Mouse (Mus musculus) layer of hippocampus, adult 18-20 months (tissue): ENCODE measurements around the gene Cyp4a30b. TPM values are rescaled to one million over a fixed set of nuclear protein-coding genes. Genes with fewer than 3 reads are reported as not detected.
A peak's percentile ranks its signal among the peaks of the same experiment; 100 is the strongest.
"Not testable (repeated sequence)": the region's sequence is repeated elsewhere in the genome, so short reads cannot be mapped to it uniquely, and the experiment has no call there.

Source experiments
- DNase-seq, 2 experiments: peaks; one replicate each; pipeline ENCODE4 v3.0.0; 2022; ENCODE audit warnings: low spot score in 2 of 2
- long read RNA-seq: library from polyadenylated mRNA; stranded (forward); transcript quantifications from one replicate; pipeline ENCODE4 v2.0.0, GENCODE M21; 2021
- total RNA-seq, 2 experiments: library from RNA; stranded (reverse); gene quantifications; 2 replicates each; pipeline ENCODE4 v1.2.3; 2021

Cyp4a30b gene
- total RNA-seq: not detected
- long read RNA-seq: 0 reads

DNA sequence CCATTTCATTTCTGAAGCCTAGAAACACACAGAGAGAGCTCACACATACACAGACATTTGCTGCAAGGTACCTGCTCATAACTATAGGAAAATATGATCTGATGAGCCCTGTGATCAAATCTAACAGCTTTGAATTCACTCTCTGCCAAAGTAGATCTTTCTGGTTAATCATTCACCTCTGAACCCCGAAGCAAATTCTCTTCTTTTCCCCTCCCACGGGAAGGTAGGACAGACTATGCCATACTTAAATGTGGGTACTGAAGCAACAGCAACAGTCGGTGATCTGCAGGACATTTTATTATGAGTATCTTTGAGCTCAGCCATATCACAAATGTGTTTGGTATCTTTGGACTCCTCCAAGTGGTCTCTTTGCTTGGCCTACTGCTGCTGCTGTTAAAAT lies at the start of gene Cyp4a30b:
Cyp4a30b (plus strand) TSS at position 301 of the 400 bp plus-strand sequence.
- DNase-seq: no peak

DNA sequence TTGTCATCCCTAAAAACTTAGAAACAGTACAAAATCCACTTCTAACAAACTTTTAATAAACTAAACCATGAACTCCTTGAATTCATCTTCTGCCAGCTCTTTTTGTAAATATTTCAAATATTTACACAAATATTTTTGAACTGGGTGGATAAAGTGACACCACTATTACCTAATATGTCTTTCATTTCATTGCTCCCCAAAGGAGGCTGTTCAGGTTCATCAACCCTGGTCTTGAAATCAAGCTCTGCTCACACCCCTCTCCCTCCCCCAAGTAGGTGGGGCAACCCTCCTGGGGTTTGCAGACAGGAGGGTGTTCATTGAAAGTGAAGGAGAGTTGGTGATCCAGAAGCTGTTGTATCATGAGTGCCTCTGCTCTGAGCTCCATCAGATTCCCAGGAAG lies 41.1 kb upstream of the Cyp4a30b start, which contains the start of gene Cyp4a12b:
Cyp4a12b (plus strand) TSS at position 301 of the 400 bp plus-strand sequence.
- DNase-seq: not testable (repeated sequence)

DNA sequence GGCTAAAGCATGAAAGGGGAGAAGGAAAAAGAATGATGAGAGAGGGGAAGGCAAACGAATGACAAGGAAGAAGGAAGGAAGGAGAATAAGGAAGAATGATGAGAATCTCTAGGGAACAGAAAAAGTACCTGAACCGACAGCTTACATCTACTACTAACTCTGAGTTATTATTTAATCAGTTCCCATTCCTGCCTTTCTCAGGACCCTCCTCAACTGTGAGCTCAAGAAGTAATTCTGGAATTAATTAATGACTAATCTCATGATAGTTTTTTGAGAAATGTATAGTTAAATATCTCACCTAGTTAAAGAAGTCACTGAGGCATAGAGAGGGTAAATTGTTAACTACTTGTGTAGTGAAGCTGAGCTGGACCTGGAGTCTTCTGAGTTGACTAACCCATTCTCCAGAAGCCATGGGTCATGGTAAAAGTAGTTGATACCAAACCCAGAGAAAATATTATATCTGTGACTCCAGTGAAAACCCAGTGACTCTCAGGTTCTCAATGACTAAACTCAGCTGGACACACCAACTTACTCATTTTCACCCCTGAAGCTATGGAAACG lies 1.7 kb upstream of the Cyp4a30b start:
- no peak for DNase-seq

DNA sequence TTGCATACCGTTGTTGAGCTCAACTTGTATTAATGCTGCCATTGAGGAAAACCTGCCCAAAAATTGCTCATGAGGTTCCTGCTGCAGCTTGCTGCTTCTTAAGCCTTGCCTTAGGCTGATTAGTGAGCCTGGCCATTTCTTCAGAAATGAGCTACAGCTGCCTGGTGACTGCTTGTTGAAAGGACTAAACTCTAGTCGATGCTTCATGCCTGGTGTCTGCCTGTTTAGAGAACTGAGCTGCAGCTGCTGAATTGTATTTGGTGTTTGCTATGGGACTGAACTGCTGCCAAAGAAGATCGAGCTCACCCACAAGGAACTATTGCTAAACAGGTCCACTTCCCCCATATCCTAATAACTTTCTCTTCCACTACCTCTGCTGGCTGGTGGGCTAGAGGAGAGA lies 21.2 kb downstream of the Cyp4a30b start:
- DNase-seq: not testable (repeated sequence)

DNA sequence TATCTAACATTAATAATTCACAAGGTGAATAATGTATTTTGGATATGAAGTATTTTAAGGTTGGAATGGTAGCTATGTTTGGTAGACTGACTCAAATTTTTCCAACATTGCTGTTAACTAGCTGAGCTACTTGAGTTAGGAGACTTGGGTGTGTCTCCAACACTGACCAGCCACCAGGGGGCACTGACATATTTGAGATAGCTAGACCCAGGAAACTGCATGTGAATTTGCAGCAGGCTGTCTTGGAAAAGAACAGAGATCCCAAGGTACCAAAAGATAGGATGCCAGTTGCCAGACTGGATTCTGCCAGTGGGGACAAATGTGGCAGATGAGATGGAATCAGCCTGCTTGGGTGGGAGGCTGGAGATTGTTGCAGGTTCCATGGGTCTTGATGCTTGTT lies 23.6 kb downstream of the Cyp4a30b start:
- peak in 1 of 2 experiments; percentile 2 for DNase-seq

DNA sequence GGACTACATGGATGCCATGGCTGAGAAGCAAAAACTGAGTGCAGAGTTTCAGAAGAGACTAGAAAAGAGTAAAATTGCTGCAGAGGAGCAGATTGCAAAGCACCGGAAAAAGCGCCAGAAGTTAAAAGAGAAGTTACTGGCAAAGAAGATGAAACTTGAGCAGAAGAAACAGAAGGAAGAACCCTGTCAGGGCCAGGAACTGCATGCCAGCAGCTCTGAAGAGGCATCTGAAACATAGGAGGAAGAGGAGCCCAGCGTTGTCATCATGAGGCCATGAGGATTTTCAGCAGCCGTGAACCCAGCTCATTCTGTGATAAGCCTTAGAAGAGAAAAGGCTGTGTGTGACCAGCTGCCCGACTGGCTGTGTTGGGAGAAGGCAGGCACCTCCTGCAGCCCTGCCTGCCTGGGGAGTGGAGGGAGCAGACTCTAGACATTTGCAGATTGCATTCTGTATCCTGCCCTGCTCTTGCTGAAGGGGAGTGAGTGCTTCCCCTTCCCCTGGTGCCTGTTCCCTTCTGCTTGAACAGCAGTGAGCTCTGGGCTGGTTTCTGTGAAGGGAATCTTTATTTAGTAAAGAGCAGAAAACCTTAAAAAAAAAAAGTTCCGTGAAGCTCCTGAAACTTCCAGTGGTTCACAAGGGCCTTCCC lies 28.7 kb downstream of the Cyp4a30b start:
- peak in 1 of 2 experiments; percentile 6 for DNase-seq

DNA sequence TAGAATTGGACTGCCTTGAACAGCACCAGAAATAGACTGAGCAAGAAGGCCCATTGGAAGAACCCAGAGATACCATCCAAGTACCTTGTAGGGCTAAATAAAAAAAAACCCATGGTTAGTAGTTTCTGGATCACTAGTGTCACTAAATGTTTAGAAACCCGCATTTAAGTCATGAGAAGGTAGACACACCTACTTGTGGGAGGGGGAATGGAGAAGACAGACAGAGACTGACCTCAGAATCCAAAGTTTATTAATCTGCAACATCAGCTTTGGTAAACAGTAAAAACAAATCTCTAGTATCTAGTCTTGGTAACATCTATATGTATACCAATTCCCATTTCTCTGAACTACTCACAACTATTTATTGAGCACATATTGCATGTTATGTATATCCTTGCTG lies 43.6 kb downstream of the Cyp4a30b start, which contains the start of gene Cyp4a14:
Cyp4a14 (minus strand) TSS at position 142 of the 400 bp plus-strand sequence.
- no peak for DNase-seq

DNA sequence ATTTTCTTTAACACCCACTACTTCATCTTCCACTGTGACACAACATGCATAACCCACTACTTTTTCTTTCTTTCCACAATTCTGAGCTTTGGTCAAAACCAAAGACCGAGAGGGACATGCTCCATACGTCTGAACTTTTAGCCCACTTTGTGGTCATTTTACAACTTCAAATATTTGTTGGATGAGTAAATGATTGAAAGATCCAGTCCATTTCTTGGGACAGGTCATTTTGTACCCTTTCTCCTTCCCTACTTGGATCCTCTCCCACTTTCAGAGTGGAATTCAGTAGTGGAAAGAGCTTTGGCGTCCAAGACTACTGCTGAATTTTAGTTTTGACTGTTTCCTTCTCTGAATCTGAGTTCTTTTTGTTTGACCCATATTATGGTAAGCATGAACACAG lies 45.1 kb downstream of the Cyp4a30b start:
- no peak for DNase-seq

DNA sequence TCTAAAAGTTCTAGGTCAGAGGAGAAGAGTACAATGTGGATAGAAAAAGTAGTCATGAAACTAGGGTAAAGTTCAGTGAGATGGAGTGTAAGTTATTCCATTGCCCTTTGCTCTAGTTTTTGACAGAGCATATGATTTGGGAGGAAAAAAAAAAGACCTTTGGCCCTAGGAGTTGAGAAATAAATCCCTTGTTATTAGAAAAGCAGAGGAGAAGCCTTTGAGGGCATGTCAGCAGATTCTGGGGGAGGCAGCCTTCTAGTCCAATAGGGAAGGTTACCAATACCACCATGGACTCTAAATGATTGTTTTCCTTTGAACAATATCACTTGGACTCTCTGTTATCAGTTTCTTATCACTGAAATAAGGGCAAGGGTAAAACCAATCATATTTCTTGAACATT lies 61.6 kb downstream of the Cyp4a30b start:
- not testable (repeated sequence) for DNase-seq

DNA sequence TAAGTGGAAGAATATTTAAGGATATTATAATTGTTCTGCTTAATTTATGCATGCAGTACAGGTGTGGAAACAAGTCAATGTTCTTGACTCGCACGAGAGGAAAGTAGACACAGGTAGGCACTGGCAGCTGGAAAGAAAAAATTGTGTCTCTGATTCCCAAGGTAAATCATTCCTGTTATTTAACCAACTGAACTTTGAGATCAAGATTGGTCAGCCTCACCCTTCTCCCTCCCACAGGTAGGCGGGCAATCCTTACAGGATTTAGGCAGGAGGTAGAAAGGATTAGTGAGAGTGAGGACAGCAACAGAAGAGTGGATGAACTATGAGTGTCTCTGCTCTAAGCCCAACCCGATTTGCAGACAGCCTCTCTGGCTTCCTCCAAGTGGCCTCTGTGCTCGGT lies 65.6 kb downstream of the Cyp4a30b start, which contains the start of gene Cyp4a10:
Cyp4a10 (plus strand) TSS at position 265 of the 400 bp plus-strand sequence.
- not testable (repeated sequence) for DNase-seq

DNA sequence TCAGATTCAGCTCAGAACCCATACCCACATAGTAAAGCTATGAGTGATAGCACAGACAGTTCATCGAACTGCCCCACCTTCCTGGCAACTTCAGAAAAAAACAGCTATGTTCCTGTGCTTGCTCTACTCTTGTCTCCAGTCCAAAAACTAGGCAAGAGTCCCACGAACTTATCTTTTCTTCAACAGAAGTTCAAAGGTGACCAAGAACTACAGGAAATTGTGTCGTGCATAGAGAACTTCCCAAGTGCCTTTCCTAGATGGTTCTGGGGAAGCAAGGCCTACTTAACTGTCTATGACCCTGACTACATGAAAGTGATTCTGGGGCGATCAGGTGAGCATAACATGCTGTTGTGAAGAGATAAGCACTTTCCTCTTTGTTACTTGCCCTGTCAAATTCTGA lies 67.0 kb downstream of the Cyp4a30b start:
- DNase-seq: no peak

Other genes starting within 250 kb of the Cyp4a30b start
- not detected for gene Cyp4a29, start 210.5 kb upstream of the Cyp4a30b start, total RNA-seq
- not detected for gene Cyp4a12a, start 153.6 kb upstream of the Cyp4a30b start, total RNA-seq
- gene Cyp4a12b, start 41.0 kb upstream of the Cyp4a30b start, total RNA-seq: not detected
- not detected for gene Cyp4a14, start 43.5 kb downstream of the Cyp4a30b start, total RNA-seq
- gene Cyp4a10, start 65.7 kb downstream of the Cyp4a30b start, total RNA-seq: not detected
- not detected for gene Cyp4a31, start 111.0 kb downstream of the Cyp4a30b start, total RNA-seq
- not detected for gene Cyp4a32, start 148.4 kb downstream of the Cyp4a30b start, total RNA-seq
- 1 to 10 TPM; 1.2 to 1.3 TPM for gene Cyp4b1, start 195.1 kb downstream of the Cyp4a30b start, total RNA-seq